Mouse (Mus musculus): Measurements from ENCODE around the gene Best3. TPM values are rescaled to one million over a fixed set of nuclear protein-coding genes. Genes with fewer than 3 reads are reported as not detected.

Gene Best3
- polyA plus RNA-seq (2015; fragmentation: Nextera tagmentation; extraction: Ambion mirVana): 0.10 TPM in 2 replicates

GRCm38 (mm10) chr10:116986264-116987082 lies at the start of gene Best3:
Gene Best3, plus strand, starts transcription at chr10:116986314.

GRCm38 (mm10) chr10:116950009-116950769 lies 35.9 kb upstream of the Best3 start, which contains the start of gene Rab3ip:
Gene Rab3ip, minus strand, starts transcription at chr10:116950769.

GRCm38 (mm10) chr10:116972509-116972908 lies 13.6 kb upstream of the Best3 start, which contains the start of gene Gm10271:
Gene Gm10271, minus strand, starts transcription at chr10:116972609.

GRCm38 (mm10) chr10:117045175-117046056 lies 59.3 kb downstream of the Best3 start, which contains the start of gene Lrrc10:
Gene Lrrc10, plus strand, starts transcription at chr10:117045341.

GRCm38 (mm10) chr10:117063254-117064021 lies 77.3 kb downstream of the Best3 start, which contains the start of gene Cct2:
Gene Cct2, minus strand, starts transcription at chr10:117063814.

Other genes with a start within 250 kb of the Best3 start
- 0.05 and 0.06 TPM in 2 replicates for gene Myrfl, start 89.4 kb upstream of the Best3 start, polyA plus RNA-seq (2015; fragmentation: Nextera tagmentation; extraction: Ambion mirVana)
- gene Rab3ip, start 35.5 kb upstream of the Best3 start, polyA plus RNA-seq (2015; fragmentation: Nextera tagmentation; extraction: Ambion mirVana): 54.5 and 60.1 TPM in 2 replicates
- not detected in 2 replicates for gene Gm10271, start 13.7 kb upstream of the Best3 start, polyA plus RNA-seq (2015; fragmentation: Nextera tagmentation; extraction: Ambion mirVana)
- not detected in 2 replicates for gene Lrrc10, start 59.0 kb downstream of the Best3 start, polyA plus RNA-seq (2015; fragmentation: Nextera tagmentation; extraction: Ambion mirVana)
- gene Cct2, start 77.5 kb downstream of the Best3 start, polyA plus RNA-seq (2015; fragmentation: Nextera tagmentation; extraction: Ambion mirVana): 135 and 144 TPM in 2 replicates
- 11.9 and 14.1 TPM in 2 replicates for gene Frs2, start 162.2 kb downstream of the Best3 start, polyA plus RNA-seq (2015; fragmentation: Nextera tagmentation; extraction: Ambion mirVana)
- 29.1 and 30.9 TPM in 2 replicates for gene Yeats4, start 238.2 kb downstream of the Best3 start, polyA plus RNA-seq (2015; fragmentation: Nextera tagmentation; extraction: Ambion mirVana)